Mouse (Mus musculus) MEL (cell line): ENCODE measurements around the gene Gm17651.

Experiments used
- CHD2 ChIP-seq: IDR thresholded peaks from 2 replicates; pipeline ENCODE4 v1.6.1; 2011; ENCODE audit warnings: low read length, improper control_type of control experiment
- CTCF ChIP-seq, 3 experiments: IDR thresholded peaks in 2 of 3; conservative IDR thresholded peaks in 1 of 3; 2 replicates each; pipeline ENCODE4 v1.5.1; 2011 to 2012; ENCODE audit warnings: low read length in 3 of 3, low read depth in 2 of 3, mild to moderate bottlenecking in 2 of 3, improper control_type of control experiment in 1 of 3, inconsistent platforms in 1 of 3, mixed read lengths in 1 of 3, moderate library complexity in 1 of 3; ENCODE audit not compliant: control insufficient read depth in 1 of 3, insufficient read depth in 1 of 3, poor library complexity in 1 of 3, severe bottlenecking in 1 of 3
- ELF1 ChIP-seq: IDR thresholded peaks from 2 replicates; pipeline ENCODE4 v1.6.1; 2014; ENCODE audit warnings: low read depth, mild to moderate bottlenecking, inconsistent platforms, low read length, improper control_type of control experiment, moderate library complexity
- POLR2A ChIP-seq, 2 experiments: IDR thresholded peaks; 2 replicates each; pipeline ENCODE4 v1.6.1; 2011 to 2012; ENCODE audit warnings: low read length in 2 of 2, mild to moderate bottlenecking in 2 of 2, control low read depth in 1 of 2, improper control_type of control experiment in 1 of 2, low read depth in 1 of 2, moderate library complexity in 1 of 2; ENCODE audit not compliant: control insufficient read depth in 1 of 2, insufficient read depth in 1 of 2, poor library complexity in 1 of 2
- RCOR1 ChIP-seq: IDR thresholded peaks from 2 replicates; pipeline ENCODE4 v1.6.1; 2012; ENCODE audit warnings: low read depth, mild to moderate bottlenecking, inconsistent platforms, low read length, improper control_type of control experiment
- SIN3A ChIP-seq: IDR thresholded peaks from 2 replicates; pipeline ENCODE4 v1.6.1; 2012; ENCODE audit warnings: low read length, improper control_type of control experiment, inconsistent platforms
- ZNF384 ChIP-seq: IDR thresholded peaks from 2 replicates; pipeline ENCODE4 v1.6.1; 2012; ENCODE audit warnings: low read depth, mild to moderate bottlenecking, inconsistent platforms, low read length, improper control_type of control experiment

DNA sequence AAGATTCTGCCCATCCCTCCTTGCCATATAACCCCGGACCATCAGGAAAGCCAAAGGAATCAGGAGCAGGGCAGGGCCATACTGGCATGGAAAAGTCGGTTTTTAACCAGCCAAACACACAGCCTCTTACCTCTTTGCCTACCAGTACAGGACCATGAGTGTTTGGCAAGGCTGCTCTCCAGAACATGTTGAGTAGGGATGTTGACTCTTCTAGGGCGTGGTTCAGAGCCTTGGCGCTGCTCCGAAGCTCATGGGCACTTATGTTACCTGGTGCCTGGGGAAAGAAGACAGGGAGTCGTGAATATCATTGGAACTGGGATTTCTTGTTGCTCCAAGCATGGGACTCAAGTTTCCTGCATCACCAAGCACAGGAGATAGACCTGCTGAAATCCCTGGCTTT lies 19.3 kb upstream of the Gm17651 start:
- TF ChIP-seq SIN3A (no peak), POLR2A (IDR thresholded peaks at IDR 0.05; ENCODE audit: control insufficient read depth in 1 of 2, insufficient read depth in 1 of 2, low read depth in 1 of 2, low read length in 2 of 2, poor library complexity in 1 of 2) (no peak), ELF1 (no peak), CTCF (IDR thresholded peaks at IDR 0.05 in 2 of 3, conservative IDR thresholded peaks at IDR 0.05 in 1 of 3; ENCODE audit: control insufficient read depth in 1 of 3, insufficient read depth in 1 of 3, low read depth in 2 of 3, low read length in 3 of 3, poor library complexity in 1 of 3, severe bottlenecking in 1 of 3) (no peak), ZNF384 (no peak), CHD2 (no peak), RCOR1 (no peak)
